Mouse (Mus musculus): Measurements from ENCODE around the gene C1qtnf2.

C1qtnf2 gene

GRCm38 (mm10) chr11:43539863-43540262 lies 65.8 kb downstream of the C1qtnf2 start:
- DNase-seq, result no peak

Measured in cerebellum, adult 8-10 months (tissue).